Mouse (Mus musculus) ovary, adult 2 months (tissue): ENCODE data around the gene Mrgpra9. TPM values are rescaled to one million over a fixed set of nuclear protein-coding genes. Genes with fewer than 3 reads are reported as not detected.

Experiments
- polyA plus RNA-seq: library from polyadenylated mRNA; depleted of rRNA; stranded (reverse); fragments of >200 nt; gene quantifications from 2 replicates; pipeline ENCODE4 v1.2.3, GENCODE M21; 2012; rRNA removed

The Mrgpra9 gene
- not detected in 2 replicates for polyA plus RNA-seq

DNA sequence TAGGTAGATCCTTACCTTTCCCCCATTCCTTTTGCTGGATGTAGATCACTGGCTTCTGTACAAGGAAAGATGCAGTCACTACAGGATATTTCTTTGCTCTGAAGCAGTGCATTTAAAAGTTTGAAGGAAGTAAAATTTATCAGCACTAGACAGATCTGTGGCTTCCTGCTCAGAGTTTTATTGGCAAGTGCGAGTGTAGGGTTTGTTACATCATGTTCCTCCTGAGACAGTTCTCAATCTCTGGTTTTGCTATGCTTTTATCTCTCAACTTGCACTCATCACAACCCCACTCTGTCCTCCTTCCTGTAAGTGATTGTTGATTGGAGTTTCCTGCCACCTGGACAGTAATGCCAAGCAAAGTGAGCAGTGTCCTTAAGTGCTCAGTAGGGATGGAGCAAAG, at the start of gene Mrgpra9:
Mrgpra9 (minus strand) TSS at position 79 of the 400 bp plus-strand sequence.

DNA sequence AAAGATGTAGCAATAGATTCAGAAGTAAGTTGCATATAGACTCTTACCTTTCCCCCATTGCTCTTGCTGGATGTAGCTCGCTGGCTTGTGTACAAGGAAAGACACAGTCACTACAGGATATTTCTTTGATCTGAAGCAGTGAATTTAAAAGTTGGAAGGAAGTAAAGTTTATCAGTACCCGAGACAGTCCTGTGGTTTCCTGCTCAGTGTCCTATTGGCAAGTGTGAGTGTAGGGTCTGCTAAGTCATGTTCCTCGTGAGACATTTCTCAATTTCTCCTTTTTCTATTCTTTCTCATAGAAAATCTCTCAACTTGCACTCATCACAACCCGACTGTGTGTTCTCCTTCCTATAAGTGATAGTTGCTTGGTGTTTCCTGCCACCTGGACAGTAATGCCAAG, 47.8 kb downstream of the Mrgpra9 start, which contains the start of gene Mrgpra6:
Mrgpra6 (minus strand) TSS at position 91 of the 400 bp plus-strand sequence.

Other genes starting within 250 kb of the Mrgpra9 start
- 6.5 and 7.4 TPM in 2 replicates for gene Spty2d1, start 244.4 kb downstream of the Mrgpra9 start, polyA plus RNA-seq
- gene Tmem86a, start 202.2 kb downstream of the Mrgpra9 start, polyA plus RNA-seq: 887 and 1,076 TPM in 2 replicates
- gene Ptpn5, start 119.2 kb downstream of the Mrgpra9 start, polyA plus RNA-seq: 13.9 and 24.4 TPM in 2 replicates
- gene Mrgpra6, start 47.9 kb downstream of the Mrgpra9 start, polyA plus RNA-seq: not detected in 2 replicates
- not detected in 2 replicates for gene Mrgpra1, start 101.4 kb upstream of the Mrgpra9 start, polyA plus RNA-seq
- gene Mrgpra2a, start 199.3 kb upstream of the Mrgpra9 start, polyA plus RNA-seq: not detected in 2 replicates